Mouse (Mus musculus): Measurements from ENCODE around the gene Gm13271.
"Not testable (repeated sequence)": the region's sequence is repeated elsewhere in the genome, so short reads cannot be mapped to it uniquely, and the experiment has no call there.

The Gm13271 gene

DNA sequence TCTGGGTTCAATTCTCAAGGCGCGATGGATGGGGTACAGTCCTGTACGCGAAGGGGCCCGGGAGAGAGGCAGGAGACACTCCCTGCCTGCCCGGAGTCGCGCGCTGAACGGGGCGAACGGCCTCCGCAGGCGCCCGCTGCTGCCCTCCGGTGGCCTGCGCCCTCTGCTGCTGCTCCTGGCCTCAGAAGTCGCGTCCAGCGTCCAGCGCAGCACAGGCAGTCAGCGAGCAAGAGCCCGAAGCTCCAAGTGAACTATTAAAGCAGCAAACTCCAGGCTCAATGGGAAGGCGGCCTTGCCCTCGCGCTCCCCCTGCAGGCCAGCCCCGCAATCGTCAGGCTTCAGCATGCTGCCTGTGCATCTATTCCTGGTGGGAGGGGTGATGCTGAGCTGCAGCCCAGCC lies 5.8 kb downstream of the Gm13271 start:
- DNase-seq (ENCODE audit: low read depth, low spot score): not testable (repeated sequence)

DNA sequence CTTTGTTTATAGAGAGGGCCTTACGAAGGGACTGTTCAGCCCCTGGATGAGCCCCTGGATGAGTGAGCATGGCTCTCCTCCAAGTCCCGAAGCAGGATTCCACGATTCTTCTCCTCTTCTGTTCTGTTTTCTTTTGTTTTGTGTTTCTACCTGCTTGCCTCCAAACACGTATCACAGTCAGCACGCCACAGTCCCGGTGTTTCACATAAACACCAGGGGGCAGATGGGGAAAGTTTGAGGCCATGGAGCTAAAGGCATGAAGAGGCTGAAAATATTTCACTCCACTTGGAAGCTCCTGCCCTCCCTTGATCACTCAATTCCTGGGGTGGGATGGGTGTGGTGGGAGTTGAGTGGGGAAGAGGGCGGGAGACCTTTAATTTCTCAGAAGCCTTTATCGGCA lies 7.1 kb downstream of the Gm13271 start:
- DNase-seq (ENCODE audit: low read depth, low spot score): not testable (repeated sequence)

DNA sequence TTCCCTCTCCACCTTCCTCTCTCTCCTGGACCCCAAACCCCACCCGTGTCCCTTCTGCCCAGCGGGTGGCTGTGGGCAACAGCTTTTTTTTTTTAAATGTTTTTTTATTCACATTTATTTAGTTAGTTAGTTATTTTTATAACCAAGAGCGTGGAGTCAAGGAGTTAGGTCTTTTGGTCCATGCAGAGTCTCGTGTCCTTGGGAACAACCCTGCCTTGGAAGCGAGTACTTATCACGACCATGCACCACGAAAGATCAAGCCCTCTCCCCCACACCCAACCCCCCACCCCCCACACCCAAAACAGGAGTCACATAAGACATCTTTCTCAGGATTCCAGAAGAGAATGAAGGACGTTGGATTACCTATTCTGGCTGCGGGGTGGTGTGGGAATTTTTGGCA lies 7.7 kb downstream of the Gm13271 start:
- not testable (repeated sequence) for DNase-seq (ENCODE audit: low read depth, low spot score)

DNA sequence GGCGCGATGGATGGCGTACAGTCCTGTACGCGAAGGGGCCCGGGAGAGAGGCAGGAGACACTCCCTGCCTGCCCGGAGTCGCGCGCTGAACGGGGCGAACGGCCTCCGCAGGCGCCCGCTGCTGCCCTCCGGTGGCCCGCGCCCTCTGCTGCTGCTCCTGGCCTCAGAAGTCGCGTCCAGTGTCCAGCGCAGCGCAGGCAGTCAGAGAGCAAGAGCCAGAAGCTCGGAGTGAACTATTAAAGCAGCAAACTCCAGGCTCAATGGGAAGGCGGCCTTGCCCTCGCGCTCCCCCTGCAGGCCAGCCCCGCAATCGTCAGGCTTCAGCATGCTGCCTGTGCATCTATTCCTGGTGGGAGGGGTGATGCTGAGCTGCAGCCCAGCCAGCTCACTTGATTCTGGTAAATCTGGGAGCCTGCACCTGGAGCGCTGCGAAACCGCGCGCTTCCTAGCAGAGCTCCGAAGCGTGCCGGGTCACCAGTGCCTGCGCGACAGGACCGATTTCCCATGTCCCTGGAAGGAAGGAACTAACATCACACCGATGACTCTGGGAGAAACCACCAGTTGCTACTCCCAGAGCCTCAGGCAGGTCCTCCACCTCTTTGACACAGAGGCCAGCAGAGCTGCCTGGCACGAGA lies 8.8 kb downstream of the Gm13271 start:
- DNase-seq (ENCODE audit: low read depth, low spot score): peak; percentile 63

DNA sequence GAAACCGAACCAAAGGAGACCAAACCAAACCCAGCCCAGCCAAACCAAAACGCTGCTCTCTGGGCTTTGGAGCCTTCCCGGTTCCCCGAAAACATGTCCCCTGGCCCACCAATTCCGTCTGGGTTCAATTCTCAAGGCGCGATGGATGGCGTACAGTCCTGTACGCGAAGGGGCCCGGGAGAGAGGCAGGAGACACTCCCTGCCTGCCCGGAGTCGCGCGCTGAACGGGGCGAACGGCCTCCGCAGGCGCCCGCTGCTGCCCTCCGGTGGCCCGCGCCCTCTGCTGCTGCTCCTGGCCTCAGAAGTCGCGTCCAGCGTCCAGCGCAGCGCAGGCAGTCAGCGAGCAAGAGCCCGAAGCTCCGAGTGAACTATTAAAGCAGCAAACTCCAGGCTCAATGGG lies 18.9 kb downstream of the Gm13271 start, which contains the start of gene Gm13290:
TSS of gene Gm13290 (plus strand) at position 301 of the 400 bp plus-strand sequence.
- not testable (repeated sequence) for DNase-seq (ENCODE audit: low read depth, low spot score)

DNA sequence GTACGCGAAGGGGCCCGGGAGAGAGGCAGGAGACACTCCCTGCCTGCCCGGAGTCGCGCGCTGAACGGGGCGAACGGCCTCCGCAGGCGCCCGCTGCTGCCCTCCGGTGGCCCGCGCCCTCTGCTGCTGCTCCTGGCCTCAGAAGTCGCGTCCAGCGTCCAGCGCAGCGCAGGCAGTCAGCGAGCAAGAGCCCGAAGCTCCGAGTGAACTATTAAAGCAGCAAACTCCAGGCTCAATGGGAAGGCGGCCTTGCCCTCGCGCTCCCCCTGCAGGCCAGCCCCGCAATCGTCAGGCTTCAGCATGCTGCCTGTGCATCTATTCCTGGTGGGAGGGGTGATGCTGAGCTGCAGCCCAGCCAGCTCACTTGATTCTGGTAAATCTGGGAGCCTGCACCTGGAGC lies 22.0 kb downstream of the Gm13271 start, which contains the start of gene Gm13289:
TSS of gene Gm13289 (plus strand) at position 301 of the 400 bp plus-strand sequence.
- DNase-seq (ENCODE audit: low read depth, low spot score): not testable (repeated sequence)

DNA sequence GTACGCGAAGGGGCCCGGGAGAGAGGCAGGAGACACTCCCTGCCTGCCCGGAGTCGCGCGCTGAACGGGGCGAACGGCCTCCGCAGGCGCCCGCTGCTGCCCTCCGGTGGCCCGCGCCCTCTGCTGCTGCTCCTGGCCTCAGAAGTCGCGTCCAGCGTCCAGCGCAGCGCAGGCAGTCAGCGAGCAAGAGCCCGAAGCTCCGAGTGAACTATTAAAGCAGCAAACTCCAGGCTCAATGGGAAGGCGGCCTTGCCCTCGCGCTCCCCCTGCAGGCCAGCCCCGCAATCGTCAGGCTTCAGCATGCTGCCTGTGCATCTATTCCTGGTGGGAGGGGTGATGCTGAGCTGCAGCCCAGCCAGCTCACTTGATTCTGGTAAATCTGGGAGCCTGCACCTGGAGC lies 24.9 kb downstream of the Gm13271 start, which contains the start of gene Gm13272:
TSS of gene Gm13272 (plus strand) at position 301 of the 400 bp plus-strand sequence.
- DNase-seq (ENCODE audit: low read depth, low spot score): not testable (repeated sequence)

DNA sequence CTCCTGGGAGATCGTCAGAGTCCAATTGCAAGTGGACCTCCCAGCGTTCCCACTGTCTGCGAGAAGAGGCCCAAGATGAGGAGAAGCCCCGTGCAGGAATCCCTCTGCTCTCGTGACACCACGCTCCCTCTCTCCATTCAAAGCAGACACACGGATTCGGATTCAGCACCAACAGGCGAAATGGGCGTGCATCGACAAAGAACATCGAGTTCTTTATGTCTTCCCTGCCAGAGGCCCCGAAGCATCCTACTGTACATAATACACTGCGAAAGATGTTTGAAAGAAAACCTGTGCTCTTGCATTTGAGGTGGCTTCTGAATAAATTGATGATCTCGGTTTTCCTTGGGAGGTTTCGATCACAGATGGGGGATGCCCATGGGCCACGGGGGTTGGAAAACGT lies 25.7 kb downstream of the Gm13271 start:
- DNase-seq (ENCODE audit: low read depth, low spot score): not testable (repeated sequence)

DNA sequence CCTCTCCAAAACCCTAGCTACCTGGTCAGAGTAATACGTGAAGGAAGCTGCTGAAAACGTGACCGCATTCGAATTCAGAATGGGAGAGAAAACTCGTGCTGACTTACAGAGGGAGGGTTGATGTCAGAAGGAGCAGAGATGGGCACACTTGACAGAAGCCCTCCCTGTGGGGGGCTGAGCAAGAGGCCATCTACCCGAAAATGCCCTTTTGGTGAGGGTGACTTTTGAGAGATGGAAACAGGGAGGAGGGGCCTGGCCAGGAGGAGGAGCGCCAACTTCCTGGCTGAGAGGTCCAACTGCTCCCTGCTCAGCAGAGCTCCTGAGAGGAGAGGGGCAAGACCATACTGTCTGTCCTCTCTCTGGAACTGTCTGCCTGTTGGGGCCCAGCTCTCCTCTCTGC lies 27.2 kb downstream of the Gm13271 start, which contains the start of gene Ifnz:
TSS of gene Ifnz (plus strand) at position 301 of the 400 bp plus-strand sequence.
- DNase-seq (ENCODE audit: low read depth, low spot score): not testable (repeated sequence)

DNA sequence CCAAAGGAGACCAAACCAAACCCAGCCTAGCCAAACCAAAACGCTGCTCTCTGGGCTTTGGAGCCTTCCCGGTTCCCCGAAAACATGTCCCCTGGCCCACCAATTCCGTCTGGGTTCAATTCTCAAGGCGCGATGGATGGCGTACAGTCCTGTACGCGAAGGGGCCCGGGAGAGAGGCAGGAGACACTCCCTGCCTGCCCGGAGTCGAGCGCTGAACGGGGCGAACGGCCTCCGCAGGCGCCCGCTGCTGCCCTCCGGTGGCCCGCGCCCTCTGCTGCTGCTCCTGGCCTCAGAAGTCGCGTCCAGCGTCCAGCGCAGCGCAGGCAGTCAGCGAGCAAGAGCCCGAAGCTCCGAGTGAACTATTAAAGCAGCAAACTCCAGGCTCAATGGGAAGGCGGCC lies 27.7 kb downstream of the Gm13271 start:
- not testable (repeated sequence) for DNase-seq (ENCODE audit: low read depth, low spot score)

DNA sequence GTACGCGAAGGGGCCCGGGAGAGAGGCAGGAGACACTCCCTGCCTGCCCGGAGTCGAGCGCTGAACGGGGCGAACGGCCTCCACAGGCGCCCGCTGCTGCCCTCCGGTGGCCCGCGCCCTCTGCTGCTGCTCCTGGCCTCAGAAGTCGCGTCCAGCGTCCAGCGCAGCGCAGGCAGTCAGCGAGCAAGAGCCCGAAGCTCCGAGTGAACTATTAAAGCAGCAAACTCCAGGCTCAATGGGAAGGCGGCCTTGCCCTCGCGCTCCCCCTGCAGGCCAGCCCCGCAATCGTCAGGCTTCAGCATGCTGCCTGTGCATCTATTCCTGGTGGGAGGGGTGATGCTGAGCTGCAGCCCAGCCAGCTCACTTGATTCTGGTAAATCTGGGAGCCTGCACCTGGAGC lies 30.7 kb downstream of the Gm13271 start, which contains the start of gene Gm13276:
TSS of gene Gm13276 (plus strand) at position 301 of the 400 bp plus-strand sequence.
- DNase-seq (ENCODE audit: low read depth, low spot score): not testable (repeated sequence)

DNA sequence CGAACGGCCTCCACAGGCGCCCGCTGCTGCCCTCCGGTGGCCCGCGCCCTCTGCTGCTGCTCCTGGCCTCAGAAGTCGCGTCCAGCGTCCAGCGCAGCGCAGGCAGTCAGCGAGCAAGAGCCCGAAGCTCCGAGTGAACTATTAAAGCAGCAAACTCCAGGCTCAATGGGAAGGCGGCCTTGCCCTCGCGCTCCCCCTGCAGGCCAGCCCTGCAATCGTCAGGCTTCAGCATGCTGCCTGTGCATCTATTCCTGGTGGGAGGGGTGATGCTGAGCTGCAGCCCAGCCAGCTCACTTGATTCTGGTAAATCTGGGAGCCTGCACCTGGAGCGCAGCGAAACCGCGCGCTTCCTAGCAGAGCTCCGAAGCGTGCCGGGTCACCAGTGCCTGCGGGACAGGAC lies 33.7 kb downstream of the Gm13271 start, which contains the start of gene Gm13277:
TSS of gene Gm13277 (plus strand) at position 231 of the 400 bp plus-strand sequence.
- not testable (repeated sequence) for DNase-seq (ENCODE audit: low read depth, low spot score)

DNA sequence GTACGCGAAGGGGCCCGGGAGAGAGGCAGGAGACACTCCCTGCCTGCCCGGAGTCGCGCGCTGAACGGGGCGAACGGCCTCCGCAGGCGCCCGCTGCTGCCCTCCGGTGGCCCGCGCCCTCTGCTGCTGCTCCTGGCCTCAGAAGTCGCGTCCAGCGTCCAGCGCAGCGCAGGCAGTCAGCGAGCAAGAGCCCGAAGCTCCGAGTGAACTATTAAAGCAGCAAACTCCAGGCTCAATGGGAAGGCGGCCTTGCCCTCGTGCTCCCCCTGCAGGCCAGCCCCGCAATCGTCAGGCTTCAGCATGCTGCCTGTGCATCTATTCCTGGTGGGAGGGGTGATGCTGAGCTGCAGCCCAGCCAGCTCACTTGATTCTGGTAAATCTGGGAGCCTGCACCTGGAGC lies 36.6 kb downstream of the Gm13271 start, which contains the start of gene Gm13278:
TSS of gene Gm13278 (plus strand) at position 301 of the 400 bp plus-strand sequence.
- DNase-seq (ENCODE audit: low read depth, low spot score): not testable (repeated sequence)

DNA sequence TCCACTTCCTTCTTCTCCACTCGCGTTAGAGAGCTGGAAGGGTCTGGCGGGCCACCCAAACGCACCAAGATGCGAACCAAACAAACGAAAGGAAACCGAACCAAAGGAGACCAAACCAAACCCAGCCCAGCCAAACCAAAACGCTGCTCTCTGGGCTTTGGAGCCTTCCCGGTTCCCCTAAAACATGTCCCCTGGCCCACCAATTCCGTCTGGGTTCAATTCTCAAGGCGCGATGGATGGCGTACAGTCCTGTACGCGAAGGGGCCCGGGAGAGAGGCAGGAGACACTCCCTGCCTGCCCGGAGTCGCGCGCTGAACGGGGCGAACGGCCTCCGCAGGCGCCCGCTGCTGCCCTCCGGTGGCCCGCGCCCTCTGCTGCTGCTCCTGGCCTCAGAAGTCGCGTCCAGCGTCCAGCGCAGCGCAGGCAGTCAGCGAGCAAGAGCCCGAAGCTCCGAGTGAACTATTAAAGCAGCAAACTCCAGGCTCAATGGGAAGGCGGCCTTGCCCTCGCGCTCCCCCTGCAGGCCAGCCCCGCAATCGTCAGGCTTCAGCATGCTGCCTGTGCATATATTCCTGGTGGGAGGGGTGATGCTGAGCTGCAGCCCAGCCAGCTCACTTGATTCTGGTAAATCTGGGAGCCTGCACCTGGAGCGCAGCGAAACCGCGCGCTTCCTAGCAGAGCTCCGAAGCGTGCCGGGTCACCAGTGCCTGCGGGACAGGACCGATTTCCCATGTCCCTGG lies 39.4 kb downstream of the Gm13271 start, which contains the start of gene Gm13275:
TSS of gene Gm13275 (plus strand) at position 552 of the 740 bp plus-strand sequence.
- not testable (repeated sequence) for DNase-seq (ENCODE audit: low read depth, low spot score)

DNA sequence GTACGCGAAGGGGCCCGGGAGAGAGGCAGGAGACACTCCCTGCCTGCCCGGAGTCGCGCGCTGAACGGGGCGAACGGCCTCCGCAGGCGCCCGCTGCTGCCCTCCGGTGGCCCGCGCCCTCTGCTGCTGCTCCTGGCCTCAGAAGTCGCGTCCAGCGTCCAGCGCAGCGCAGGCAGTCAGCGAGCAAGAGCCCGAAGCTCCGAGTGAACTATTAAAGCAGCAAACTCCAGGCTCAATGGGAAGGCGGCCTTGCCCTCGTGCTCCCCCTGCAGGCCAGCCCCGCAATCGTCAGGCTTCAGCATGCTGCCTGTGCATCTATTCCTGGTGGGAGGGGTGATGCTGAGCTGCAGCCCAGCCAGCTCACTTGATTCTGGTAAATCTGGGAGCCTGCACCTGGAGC lies 42.4 kb downstream of the Gm13271 start, which contains the start of gene Gm13279:
TSS of gene Gm13279 (plus strand) at position 301 of the 400 bp plus-strand sequence.
- not testable (repeated sequence) for DNase-seq (ENCODE audit: low read depth, low spot score)

DNA sequence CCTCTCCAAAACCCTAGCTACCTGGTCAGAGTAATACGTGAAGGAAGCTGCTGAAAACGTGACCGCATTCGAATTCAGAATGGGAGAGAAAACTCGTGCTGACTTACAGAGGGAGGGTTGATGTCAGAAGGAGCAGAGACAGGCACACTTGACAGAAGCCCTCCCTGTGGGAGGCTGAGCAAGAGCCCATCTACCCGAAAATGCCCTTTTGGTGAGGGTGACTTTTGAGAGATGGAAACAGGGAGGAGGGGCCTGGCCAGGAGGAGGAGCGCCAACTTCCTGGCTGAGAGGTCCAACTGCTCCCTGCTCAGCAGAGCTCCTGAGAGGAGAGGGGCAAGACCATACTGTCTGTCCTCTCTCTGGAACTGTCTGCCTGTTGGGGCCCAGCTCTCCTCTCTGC lies 44.7 kb downstream of the Gm13271 start, which contains the start of gene Gm13285:
TSS of gene Gm13285 (plus strand) at position 301 of the 400 bp plus-strand sequence.
- not testable (repeated sequence) for DNase-seq (ENCODE audit: low read depth, low spot score)

DNA sequence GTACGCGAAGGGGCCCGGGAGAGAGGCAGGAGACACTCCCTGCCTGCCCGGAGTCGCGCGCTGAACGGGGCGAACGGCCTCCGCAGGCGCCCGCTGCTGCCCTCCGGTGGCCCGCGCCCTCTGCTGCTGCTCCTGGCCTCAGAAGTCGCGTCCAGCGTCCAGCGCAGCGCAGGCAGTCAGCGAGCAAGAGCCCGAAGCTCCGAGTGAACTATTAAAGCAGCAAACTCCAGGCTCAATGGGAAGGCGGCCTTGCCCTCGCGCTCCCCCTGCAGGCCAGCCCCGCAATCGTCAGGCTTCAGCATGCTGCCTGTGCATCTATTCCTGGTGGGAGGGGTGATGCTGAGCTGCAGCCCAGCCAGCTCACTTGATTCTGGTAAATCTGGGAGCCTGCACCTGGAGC lies 48.3 kb downstream of the Gm13271 start, which contains the start of gene Gm13287:
TSS of gene Gm13287 (plus strand) at position 301 of the 400 bp plus-strand sequence.
- not testable (repeated sequence) for DNase-seq (ENCODE audit: low read depth, low spot score)

Data from mesoderm, embryonic 11.5 days (tissue).